Mouse (Mus musculus) MEL (cell line): ENCODE results near the gene Daglb. TPM values are rescaled to one million over a fixed set of nuclear protein-coding genes. Genes with fewer than 3 reads are reported as not detected.

Experiments used
- DNase-seq: peaks from one replicate; pipeline ENCODE4 v3.0.0; 2011; ENCODE audit warnings: low read depth, low spot score
- H3K27ac ChIP-seq: 2 replicates; pipeline ENCODE4 v1.5.1; 2012; ENCODE audit warnings: low read depth, mild to moderate bottlenecking, control low read depth, low read length, moderate library complexity; ENCODE audit not compliant: control insufficient read depth
- H3K27me3 ChIP-seq, 2 experiments: fragments of 150-350 bp in 1 of 2; sonication (generic) in 1 of 2; 2 replicates each; pipeline ENCODE4 v1.6.1; 2012; ENCODE audit warnings: low read length in 2 of 2, mild to moderate bottlenecking in 2 of 2, improper control_type of control experiment in 1 of 2, moderate library complexity in 1 of 2; ENCODE audit not compliant: insufficient read depth in 2 of 2, control insufficient read depth in 1 of 2
- H3K36me3 ChIP-seq, 2 experiments: 2 replicates each; pipeline ENCODE4 v1.6.1; 2012 to 2014; ENCODE audit warnings: low read length in 2 of 2, improper control_type of control experiment in 1 of 2, inconsistent platforms in 1 of 2, mild to moderate bottlenecking in 1 of 2; ENCODE audit not compliant: insufficient read depth in 2 of 2, control insufficient read depth in 1 of 2
- H3K4me1 ChIP-seq, 2 experiments: fragments of 150-350 bp in 1 of 2; sonication (generic) in 1 of 2; 2 replicates each; pipeline ENCODE4 v1.6.1; 2012; ENCODE audit warnings: low read length in 2 of 2, improper control_type of control experiment in 1 of 2, mild to moderate bottlenecking in 1 of 2; ENCODE audit not compliant: insufficient read depth in 2 of 2, control insufficient read depth in 1 of 2
- H3K4me3 ChIP-seq, 2 experiments: fragments of 150-350 bp in 1 of 2; sonication (generic) in 1 of 2; 2 replicates each; pipeline ENCODE4 v1.5.1; 2012; ENCODE audit warnings: low read depth in 2 of 2, low read length in 2 of 2, mild to moderate bottlenecking in 2 of 2, moderate library complexity in 2 of 2, control low read depth in 1 of 2, improper control_type of control experiment in 1 of 2; ENCODE audit not compliant: control insufficient read depth in 1 of 2, insufficient read depth in 1 of 2
- H3K79me2 ChIP-seq: 2 replicates; pipeline ENCODE4 v1.6.1; 2012; ENCODE audit warnings: mild to moderate bottlenecking, low read length, moderate library complexity; ENCODE audit not compliant: control insufficient read depth, poor library complexity, insufficient read depth
- H3K9ac ChIP-seq: 2 replicates; pipeline ENCODE4 v1.6.1; 2012; ENCODE audit warnings: low read depth, mild to moderate bottlenecking, control low read depth, low read length, moderate library complexity; ENCODE audit not compliant: control insufficient read depth, poor library complexity, severe bottlenecking
- H3K9me3 ChIP-seq: fragments of 150-350 bp; sonication (generic); replicated peaks from 2 replicates; pipeline ENCODE4 v1.6.1; 2012; ENCODE audit warnings: mild to moderate bottlenecking, low read length, improper control_type of control experiment, moderate library complexity; ENCODE audit not compliant: insufficient read depth
- BHLHE40 ChIP-seq: IDR thresholded peaks from 2 replicates; pipeline ENCODE4 v1.6.1; 2012; ENCODE audit warnings: low read depth, mild to moderate bottlenecking, inconsistent platforms, low read length, improper control_type of control experiment, borderline replicate concordance
- CHD1 ChIP-seq: IDR thresholded peaks from 2 replicates; pipeline ENCODE4 v1.6.1; 2012; ENCODE audit warnings: low read depth, mild to moderate bottlenecking, inconsistent platforms, low read length, improper control_type of control experiment
- ELF1 ChIP-seq: IDR thresholded peaks from 2 replicates; pipeline ENCODE4 v1.6.1; 2014; ENCODE audit warnings: low read depth, mild to moderate bottlenecking, inconsistent platforms, low read length, improper control_type of control experiment, moderate library complexity
- EP300 ChIP-seq, 2 experiments: IDR thresholded peaks; 2 replicates each; pipeline ENCODE4 v1.6.1; 2011; ENCODE audit warnings: improper control_type of control experiment in 2 of 2, low read length in 2 of 2, low read depth in 1 of 2, mild to moderate bottlenecking in 1 of 2
- ETS1 ChIP-seq: IDR thresholded peaks from 2 replicates; pipeline ENCODE4 v1.6.1; 2012; ENCODE audit warnings: low read depth, mild to moderate bottlenecking, inconsistent platforms, low read length, improper control_type of control experiment, moderate library complexity
- HCFC1 ChIP-seq: IDR thresholded peaks from 2 replicates; pipeline ENCODE4 v1.6.1; 2012; ENCODE audit warnings: low read depth, mild to moderate bottlenecking, inconsistent platforms, low read length, improper control_type of control experiment, moderate library complexity
- MAFK ChIP-seq: IDR thresholded peaks from 2 replicates; pipeline ENCODE4 v1.6.1; 2011; ENCODE audit warnings: low read depth, mild to moderate bottlenecking, low read length, improper control_type of control experiment, borderline replicate concordance
- MAZ ChIP-seq: IDR thresholded peaks from 2 replicates; pipeline ENCODE4 v1.6.1; 2012; ENCODE audit warnings: low read depth, mild to moderate bottlenecking, inconsistent platforms, low read length, improper control_type of control experiment
- MXI1 ChIP-seq: IDR thresholded peaks from 2 replicates; pipeline ENCODE4 v1.6.1; 2011; ENCODE audit warnings: mild to moderate bottlenecking, low read depth, low read length, improper control_type of control experiment
- MYC ChIP-seq: IDR thresholded peaks from 2 replicates; pipeline ENCODE4 v1.6.1; 2011; ENCODE audit warnings: low read depth, mild to moderate bottlenecking, low read length, improper control_type of control experiment, moderate library complexity
- NELFE ChIP-seq: IDR thresholded peaks from 2 replicates; pipeline ENCODE4 v1.6.1; 2011; ENCODE audit warnings: low read depth, low read length, improper control_type of control experiment
- POLR2AphosphoS5 ChIP-seq: IDR thresholded peaks from 2 replicates; pipeline ENCODE4 v1.6.1; 2012; ENCODE audit warnings: low read depth, borderline replicate concordance, mild to moderate bottlenecking, inconsistent platforms, low read length, moderate library complexity, mixed read lengths
- RCOR1 ChIP-seq: IDR thresholded peaks from 2 replicates; pipeline ENCODE4 v1.6.1; 2012; ENCODE audit warnings: low read depth, mild to moderate bottlenecking, inconsistent platforms, low read length, improper control_type of control experiment
- UBTF ChIP-seq: IDR thresholded peaks from 2 replicates; pipeline ENCODE4 v1.6.1; 2012; ENCODE audit warnings: low read depth, mild to moderate bottlenecking, inconsistent platforms, low read length, improper control_type of control experiment, moderate library complexity, borderline replicate concordance; ENCODE audit not compliant: insufficient read depth
- USF1 ChIP-seq: IDR thresholded peaks from 2 replicates; pipeline ENCODE4 v1.6.1; 2014; ENCODE audit warnings: low read depth, mild to moderate bottlenecking, inconsistent platforms, low read length, improper control_type of control experiment, moderate library complexity
- USF2 ChIP-seq, 2 experiments: IDR thresholded peaks; 2 replicates each; pipeline ENCODE4 v1.6.1; 2011 to 2012; ENCODE audit warnings: improper control_type of control experiment in 2 of 2, low read length in 2 of 2, borderline replicate concordance in 1 of 2, inconsistent platforms in 1 of 2, low read depth in 1 of 2, mild to moderate bottlenecking in 1 of 2; ENCODE audit not compliant: insufficient read depth in 1 of 2
- ZC3H11A ChIP-seq: IDR thresholded peaks from 2 replicates; pipeline ENCODE4 v1.6.1; 2012; ENCODE audit warnings: low read depth, mild to moderate bottlenecking, inconsistent platforms, low read length, improper control_type of control experiment
- ZKSCAN1 ChIP-seq: IDR thresholded peaks from 2 replicates; pipeline ENCODE4 v1.6.1; 2012; ENCODE audit warnings: low read depth, mild to moderate bottlenecking, inconsistent platforms, low read length, improper control_type of control experiment, moderate library complexity
- polyA plus RNA-seq, 2 experiments: library from polyadenylated mRNA; stranded (reverse) in 1 of 2; unstranded in 1 of 2; fragments of >175 nt in 1 of 2; fragments of >200 nt in 1 of 2; gene quantifications; 2 replicates each; pipeline versions ENCODE4 v1.2.1 to v1.2.4; 2012; ENCODE audit warnings: low replicate concordance in 2 of 2, low read depth in 1 of 2; ENCODE audit not compliant: insufficient read length in 2 of 2, insufficient read depth in 1 of 2, missing spikeins in 1 of 2
- total RNA-seq: library from RNA; depleted of rRNA; stranded (reverse); fragments of 300-350 nt; gene quantifications from 2 replicates; pipeline ENCODE4 v1.2.3, GENCODE M21; 2012

Gene Daglb
- total and polyA plus RNA-seq, 3 experiments = 8.9 to 10.4 TPM; not detected in 1

DNA sequence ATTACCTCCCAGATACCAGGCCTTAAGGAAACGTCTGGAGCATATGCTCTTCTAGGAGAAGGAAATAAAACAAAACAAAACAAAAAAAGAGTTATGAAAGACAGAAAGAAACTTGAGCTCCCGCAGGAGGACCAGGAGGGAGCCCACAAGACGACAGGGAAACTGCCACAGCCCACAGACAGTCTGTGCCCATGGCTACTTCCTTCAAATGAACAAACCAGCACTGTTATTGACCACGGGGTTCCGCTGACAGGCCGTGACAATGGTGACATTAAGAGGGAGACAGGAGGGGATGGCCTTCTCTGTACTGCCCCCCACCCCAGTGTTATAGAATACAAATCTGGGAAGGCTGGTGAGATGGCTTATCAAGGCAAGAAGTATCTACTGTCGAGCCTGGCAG is 66.3 kb downstream of the Daglb start (continued):
- TF ChIP-seq MAFK = no peak

DNA sequence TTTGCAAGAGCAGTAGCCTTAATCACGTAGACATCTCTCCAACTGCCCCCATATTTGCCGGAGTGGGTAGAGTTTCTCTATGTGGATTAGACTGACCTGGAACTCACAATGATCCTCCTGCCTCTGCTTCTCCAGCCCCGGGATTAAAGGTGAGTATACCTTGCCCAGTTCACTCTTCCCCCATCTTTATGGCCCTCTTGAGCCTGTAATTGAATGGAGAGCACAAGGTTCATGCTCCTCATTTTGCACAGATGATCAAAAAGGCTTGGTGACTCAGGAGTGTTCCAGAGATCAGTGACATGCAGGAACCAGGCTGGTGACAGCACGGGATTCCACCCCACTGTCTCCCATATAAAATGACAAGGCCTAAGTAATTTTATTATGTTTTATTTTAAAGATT is 70.5 kb downstream of the Daglb start:
- TF ChIP-seq ELF1 = no peak
- no peak for TF ChIP-seq HCFC1
- no peak for TF ChIP-seq USF2 (IDR thresholded peaks at IDR 0.05; ENCODE audit: borderline replicate concordance in 1 of 2, insufficient read depth in 1 of 2, low read depth in 1 of 2, low read length in 2 of 2)
- TF ChIP-seq NELFE = no peak
- TF ChIP-seq UBTF = no peak
- no peak for TF ChIP-seq BHLHE40
- TF ChIP-seq CHD1 = no peak
- TF ChIP-seq ETS1 = no peak
- TF ChIP-seq MAZ = no peak
- TF ChIP-seq USF1 = no peak
- no peak for TF ChIP-seq RCOR1
- no peak for TF ChIP-seq ZKSCAN1
- Histone ChIP-seq H3K27ac (no peak overlapping the region), H3K79me2 (no peaks in the 10 kb centered on the region)

DNA sequence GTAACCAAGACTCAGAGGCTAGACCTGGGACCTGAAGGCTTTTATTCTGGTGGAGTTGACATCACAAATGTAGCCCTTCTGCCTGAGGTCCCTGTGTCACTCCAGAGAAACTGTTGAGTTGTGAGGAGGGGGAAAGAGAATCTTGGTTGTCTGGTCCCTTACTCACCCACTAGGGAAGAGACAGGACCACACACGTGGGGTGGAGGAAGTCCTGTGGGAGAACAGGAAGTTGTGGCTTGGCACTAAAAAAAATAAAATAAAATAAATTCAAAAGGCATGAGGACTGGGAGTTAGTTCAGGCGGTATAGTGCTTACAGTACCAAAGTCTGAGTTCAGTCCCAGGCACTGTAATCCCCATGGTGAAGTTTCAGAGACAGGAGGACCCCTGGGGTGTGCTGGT is 72.6 kb downstream of the Daglb start:
- peak; percentile 40 for DNase-seq
- Histone ChIP-seq H3K27me3 (peaks cover 0 to 1% of the 10 kb centered on the region in 2 experiments; a peak in 1 of 4 replicates), H3K9ac (no peak overlapping the region), H3K79me2 (no peaks in the 10 kb centered on the region), H3K4me1 (peaks cover 0 to 18% of the 10 kb centered on the region in 2 experiments; a peak in 2 of 4 replicates), H3K4me3 (no peak overlapping the region)
- TF ChIP-seq ZC3H11A = no peak
- TF ChIP-seq MXI1 = 0 out of 2 replicates have a peak, but pooled peaks have one; percentile 22
- TF ChIP-seq MYC = no peak
- TF ChIP-seq POLR2AphosphoS5 = no peak
- peak in 1 of 2 experiments; percentile 44; a peak in 2 of 4 replicates for TF ChIP-seq EP300 (IDR thresholded peaks at IDR 0.05; ENCODE audit: low read depth in 1 of 2, low read length in 2 of 2)
- TF ChIP-seq ZKSCAN1 = no peak
- TF ChIP-seq, all 39 proteins: peak for 2
- Histone ChIP-seq H3K36me3 (peaks cover 0 to 12% of the 10 kb centered on the region in 2 experiments; a peak in 2 of 4 replicates), H3K9me3 (no peaks in the 10 kb centered on the region), H3K27ac (no peak overlapping the region)

More for the DNA sequence above, 70.5 kb downstream of the Daglb start:
- H3K9ac ChIP-seq = no peak overlapping the region
- H3K4me1 ChIP-seq = peaks cover 0 to 20% of the 10 kb centered on the region in 2 experiments; a peak in 2 of 4 replicates
- no peaks in the 10 kb centered on the region for H3K9me3 ChIP-seq
- H3K4me3 ChIP-seq = no peak overlapping the region
- no peak for DNase-seq
- no peaks in the 10 kb centered on the region; a peak in 1 of 4 replicates for H3K27me3 ChIP-seq
- H3K36me3 ChIP-seq = peaks cover 0 to 12% of the 10 kb centered on the region in 2 experiments; a peak in 2 of 4 replicates
